Mouse (Mus musculus): Measurements from ENCODE around the gene Hoxd10. TPM values are rescaled to one million over a fixed set of nuclear protein-coding genes. Genes with fewer than 3 reads are reported as not detected.
A peak's percentile ranks its signal among the peaks of the same experiment; 100 is the strongest.

Gene Hoxd10
- polyA plus RNA-seq, 1 experiment from 2014 or later = 2.3 TPM

DNA sequence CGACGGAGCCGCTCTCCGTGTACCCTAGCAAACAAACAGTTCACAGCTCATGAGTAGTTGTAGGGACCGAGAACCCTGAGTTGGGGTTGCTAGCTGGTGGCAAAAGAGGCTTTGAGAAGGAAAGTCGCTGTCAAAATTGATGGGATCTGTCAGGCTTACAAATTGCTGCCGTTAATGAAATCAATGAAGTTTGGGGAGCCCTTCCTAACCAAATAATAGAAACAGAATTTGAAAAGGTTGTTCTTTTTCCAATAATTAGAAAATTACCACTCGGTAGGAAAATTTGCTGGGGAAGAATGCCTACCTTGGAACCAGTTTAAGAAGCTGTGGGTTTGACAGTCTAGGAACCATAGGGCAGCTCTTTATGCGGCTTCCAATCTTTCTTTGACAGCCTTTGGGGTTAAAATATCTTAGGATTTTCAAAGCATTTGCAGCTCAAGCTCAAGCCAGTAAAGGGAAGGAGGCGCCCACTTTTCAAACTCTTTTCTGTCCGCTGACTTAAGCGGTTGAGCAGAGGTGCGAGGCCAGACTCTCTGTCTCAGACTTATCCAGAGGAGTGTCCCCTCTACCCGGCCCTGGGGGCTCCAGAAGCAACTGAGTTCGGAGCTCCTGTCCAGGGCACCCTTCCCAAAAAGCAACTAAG, 33.6 kb upstream of the Hoxd10 start:
- Histone ChIP-seq H3K9me3 (no peaks in the 10 kb centered on the region), H3K4me1 (peaks cover 29% of the 10 kb centered on the region), H3K4me3 (peak overlapping the region; percentile 35), H3K27ac (no peak overlapping the region), H3K27me3 (ENCODE audit: insufficient read depth, poor library complexity, severe bottlenecking) (peaks cover 99% of the 10 kb centered on the region), H3K36me3 (no peaks in the 10 kb centered on the region)
- 2% methylated on average over 15 of the region's 15 CpGs for WGBS
- no peak for DNase-seq (ENCODE audit: low spot score)

- no peak for DNase-seq (ENCODE audit: low spot score)
- H3K9me3 ChIP-seq = no peaks in the 10 kb centered on the region
- no peaks in the 10 kb centered on the region for H3K36me3 ChIP-seq
- peak overlapping the region; percentile 35 for H3K4me3 ChIP-seq
- WGBS = under 1% methylated on average over 47 of the region's 47 CpGs
- peaks cover 100% of the 10 kb centered on the region for H3K27me3 ChIP-seq (ENCODE audit: insufficient read depth, poor library complexity, severe bottlenecking)
- no peak overlapping the region for H3K27ac ChIP-seq
- H3K4me1 ChIP-seq = peaks cover 29% of the 10 kb centered on the region
Observed at GRCm38 (mm10) chr2:74658667-74659371, 32.9 kb upstream of the Hoxd10 start.

DNA sequence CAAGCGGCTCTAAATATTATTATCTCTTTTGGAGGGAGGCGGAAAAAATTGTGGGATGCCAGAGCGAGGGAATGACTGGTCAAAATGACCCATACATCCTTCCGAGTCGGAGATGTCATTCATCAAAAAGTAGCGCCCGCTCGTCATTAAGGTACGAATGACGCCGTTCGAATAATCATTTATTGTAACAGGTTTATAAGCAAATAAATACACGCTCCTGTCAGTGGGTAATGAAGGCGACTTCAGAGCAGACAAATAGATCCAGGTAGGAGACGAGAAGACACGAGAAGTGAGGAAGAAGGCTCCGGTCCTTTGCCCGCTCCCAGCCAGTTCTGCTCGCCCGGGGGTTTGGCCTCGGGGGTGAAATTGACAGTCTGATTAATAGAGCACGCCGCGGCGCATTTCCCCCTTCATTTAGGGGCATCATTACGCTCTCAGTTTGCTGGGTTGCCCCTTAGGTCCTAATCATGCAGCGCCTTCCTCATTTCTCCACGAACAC, 32.2 kb upstream of the Hoxd10 start, which contains the start of gene Evx2:
Gene Evx2, minus strand, starts transcription at position 51 of the 499 bp plus-strand sequence.
- no peak within 1 kb of the TSS for H3K27ac ChIP-seq
- no peaks in the 10 kb centered on the region for H3K36me3 ChIP-seq
- 2% methylated on average over 28 of the region's 28 CpGs for whole genome bisulfite sequencing
- no peak for DNase-seq (ENCODE audit: low spot score)
- no peaks in the 10 kb centered on the region for H3K9me3 ChIP-seq
- H3K4me3 ChIP-seq = peak within 1 kb of the TSS; percentile 35
- peaks cover 29% of the 10 kb centered on the region for H3K4me1 ChIP-seq
- H3K27me3 ChIP-seq (ENCODE audit: insufficient read depth, poor library complexity, severe bottlenecking) = peaks cover 100% of the 10 kb centered on the region

- Histone ChIP-seq H3K27ac (no peak overlapping the region), H3K27me3 (ENCODE audit: insufficient read depth, poor library complexity, severe bottlenecking) (peaks cover 100% of the 10 kb centered on the region), H3K4me3 (no peak overlapping the region), H3K36me3 (no peaks in the 10 kb centered on the region), H3K4me1 (peaks cover 20% of the 10 kb centered on the region), H3K9me3 (no peaks in the 10 kb centered on the region)
- peak; percentile 74 for DNase-seq (ENCODE audit: low spot score)
- WGBS = 4% methylated on average over 30 of the region's 30 CpGs
Observed at GRCm38 (mm10) chr2:74660421-74661375, 31.0 kb upstream of the Hoxd10 start.

GRCm38 (mm10) chr2:74661685-74662084, 30.0 kb upstream of the Hoxd10 start:
- Histone ChIP-seq H3K4me1 (peaks cover 14% of the 10 kb centered on the region), H3K27me3 (ENCODE audit: insufficient read depth, poor library complexity, severe bottlenecking) (peaks cover 100% of the 10 kb centered on the region), H3K27ac (no peak overlapping the region), H3K36me3 (no peaks in the 10 kb centered on the region), H3K9me3 (no peaks in the 10 kb centered on the region), H3K4me3 (peak overlapping the region; percentile 43)
- DNase-seq (ENCODE audit: low spot score) = peak; percentile 78
- under 1% methylated on average over 14 of the region's 14 CpGs for WGBS

DNA sequence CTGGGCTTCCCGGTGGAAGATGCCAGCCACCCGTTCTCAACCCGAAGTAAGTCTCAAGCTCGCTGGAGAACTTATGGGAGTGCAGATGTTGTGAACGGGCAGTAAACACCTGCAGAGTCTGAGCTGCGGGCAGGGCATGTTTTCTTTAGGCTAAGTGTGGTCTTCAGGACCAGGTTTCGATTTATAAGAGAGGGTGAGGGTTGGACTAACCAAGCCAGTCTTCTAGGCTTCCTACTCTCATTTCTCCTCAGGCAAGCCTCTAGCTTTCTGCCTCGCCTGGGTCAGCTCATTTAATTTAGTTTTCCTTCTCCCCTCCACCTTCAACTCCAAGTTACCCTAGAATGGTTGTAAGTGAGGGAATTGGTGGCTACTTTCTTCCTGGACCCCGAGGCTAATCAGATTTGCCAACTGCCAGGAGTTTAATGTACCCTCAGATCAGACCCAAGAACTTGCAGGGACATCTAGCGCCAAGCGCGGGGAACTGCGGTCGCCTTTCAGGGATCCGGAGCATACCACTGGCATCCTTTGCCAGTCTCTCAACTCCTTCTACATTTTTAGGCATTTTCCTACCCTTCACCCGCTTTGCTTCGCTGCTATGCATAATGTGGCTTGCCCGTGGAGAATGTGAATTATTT, 28.3 kb upstream of the Hoxd10 start:
- Histone ChIP-seq H3K9me3 (no peaks in the 10 kb centered on the region), H3K4me1 (peaks cover 17% of the 10 kb centered on the region), H3K36me3 (no peaks in the 10 kb centered on the region), H3K27ac (no peak overlapping the region), H3K27me3 (ENCODE audit: insufficient read depth, poor library complexity, severe bottlenecking) (peaks cover 100% of the 10 kb centered on the region), H3K4me3 (no peak overlapping the region)
- 4% methylated on average over 18 of the region's 18 CpGs for WGBS
- peak; percentile 74 for DNase-seq (ENCODE audit: low spot score)

DNA sequence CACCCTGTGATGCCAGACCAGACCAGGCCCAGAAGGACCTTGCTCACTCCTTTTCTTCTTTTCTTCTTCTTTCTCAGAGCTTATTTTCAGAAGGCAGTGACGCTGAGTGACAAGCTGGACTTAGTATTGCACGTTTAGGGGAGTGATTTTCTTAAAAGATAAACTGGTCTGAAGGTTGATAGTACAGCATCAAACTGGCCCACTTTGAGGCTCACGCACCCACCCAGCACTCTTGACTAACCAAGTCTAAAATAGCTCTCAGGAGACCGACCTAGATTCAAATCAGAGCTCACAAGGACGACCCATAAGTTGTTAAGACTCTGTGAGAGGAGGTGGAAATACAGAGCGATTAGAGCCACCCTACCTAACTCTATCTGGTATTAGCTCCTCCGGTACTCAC, 25.3 kb upstream of the Hoxd10 start:
- peaks cover 100% of the 10 kb centered on the region for H3K27me3 ChIP-seq (ENCODE audit: insufficient read depth, poor library complexity, severe bottlenecking)
- peak; percentile 47 for DNase-seq (ENCODE audit: low spot score)
- H3K4me1 ChIP-seq = peaks cover 13% of the 10 kb centered on the region
- H3K4me3 ChIP-seq = no peak overlapping the region
- WGBS = 5% methylated on average over 7 of the region's 7 CpGs
- no peaks in the 10 kb centered on the region for H3K36me3 ChIP-seq
- no peak overlapping the region for H3K27ac ChIP-seq
- H3K9me3 ChIP-seq = no peaks in the 10 kb centered on the region

DNA sequence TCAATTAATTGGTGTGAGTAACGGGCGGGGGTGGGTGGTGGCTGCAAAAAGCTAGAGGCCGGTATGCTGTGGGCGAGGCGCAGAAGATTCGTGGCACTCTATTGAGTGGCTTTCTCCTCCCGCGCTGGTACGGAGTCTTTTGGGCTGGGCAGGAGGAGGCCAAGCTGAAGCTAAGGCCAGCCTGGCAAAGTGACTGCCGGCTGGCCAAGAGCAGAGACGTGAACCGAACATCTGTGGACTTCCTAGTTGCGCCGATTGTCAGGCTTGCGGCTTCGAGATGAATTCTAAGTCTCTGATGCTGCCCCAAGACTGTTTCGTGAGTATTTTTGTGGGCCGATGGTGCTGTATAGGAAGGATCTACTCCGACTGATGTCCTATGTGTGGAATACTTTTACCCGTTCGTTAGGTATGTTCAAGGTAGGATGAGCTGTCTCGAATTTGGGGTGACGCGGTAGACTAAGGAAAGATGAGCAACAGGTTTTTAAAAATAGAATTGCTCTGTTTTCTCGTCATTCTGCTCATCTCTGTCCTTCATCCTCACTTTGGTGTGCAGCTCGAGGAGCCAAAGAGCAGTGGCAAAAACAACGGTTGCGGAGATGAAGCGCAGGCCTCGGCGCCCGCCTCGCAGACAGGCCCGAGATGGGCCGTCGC, 24.4 kb upstream of the Hoxd10 start:
- Histone ChIP-seq H3K27me3 (ENCODE audit: insufficient read depth, poor library complexity, severe bottlenecking) (peaks cover 100% of the 10 kb centered on the region), H3K9me3 (no peaks in the 10 kb centered on the region), H3K27ac (no peak overlapping the region), H3K36me3 (no peaks in the 10 kb centered on the region), H3K4me3 (peak overlapping the region; percentile 54), H3K4me1 (peaks cover 13% of the 10 kb centered on the region)
- DNase-seq (ENCODE audit: low spot score) = peak; percentile 76
- WGBS = 1% methylated on average over 36 of the region's 36 CpGs

DNA sequence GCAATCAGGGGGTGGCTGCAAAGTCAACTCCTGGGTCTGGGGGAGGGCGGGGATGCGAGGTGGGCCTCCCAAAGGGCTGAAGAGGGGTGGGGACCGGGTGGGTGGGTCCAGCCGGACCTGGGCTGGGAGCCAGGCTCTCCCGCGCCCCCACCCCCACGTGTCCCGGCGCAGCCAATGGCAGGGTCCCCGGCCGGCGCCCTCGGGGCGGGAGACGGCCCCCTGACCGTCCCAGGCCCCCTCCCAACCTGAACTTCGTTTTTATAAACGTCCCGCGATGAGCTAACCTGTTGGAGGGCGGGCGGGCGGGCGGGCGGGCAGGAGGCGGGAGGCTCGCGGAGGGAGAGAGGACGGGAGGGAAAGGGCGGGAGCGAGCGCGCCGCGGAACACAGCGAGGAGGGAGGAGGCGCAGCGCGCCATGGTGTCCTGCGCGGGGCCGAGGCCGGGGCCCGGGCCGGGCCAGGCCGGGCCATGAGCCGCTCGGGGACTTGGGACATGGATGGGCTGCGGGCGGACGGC, 23.8 kb upstream of the Hoxd10 start, which contains the start of gene Hoxd13:
Gene Hoxd13, plus strand, starts transcription at position 469 of the 516 bp plus-strand sequence.
- peaks cover 100% of the 10 kb centered on the region for H3K27me3 ChIP-seq (ENCODE audit: insufficient read depth, poor library complexity, severe bottlenecking)
- H3K4me1 ChIP-seq = peaks cover 18% of the 10 kb centered on the region
- no peak for DNase-seq (ENCODE audit: low spot score)
- no peak within 1 kb of the TSS for H3K27ac ChIP-seq
- no peaks in the 10 kb centered on the region for H3K9me3 ChIP-seq
- WGBS = under 1% methylated on average over 48 of the region's 51 CpGs
- no peaks in the 10 kb centered on the region for H3K36me3 ChIP-seq
- peak within 1 kb of the TSS; percentile 54 for H3K4me3 ChIP-seq

DNA sequence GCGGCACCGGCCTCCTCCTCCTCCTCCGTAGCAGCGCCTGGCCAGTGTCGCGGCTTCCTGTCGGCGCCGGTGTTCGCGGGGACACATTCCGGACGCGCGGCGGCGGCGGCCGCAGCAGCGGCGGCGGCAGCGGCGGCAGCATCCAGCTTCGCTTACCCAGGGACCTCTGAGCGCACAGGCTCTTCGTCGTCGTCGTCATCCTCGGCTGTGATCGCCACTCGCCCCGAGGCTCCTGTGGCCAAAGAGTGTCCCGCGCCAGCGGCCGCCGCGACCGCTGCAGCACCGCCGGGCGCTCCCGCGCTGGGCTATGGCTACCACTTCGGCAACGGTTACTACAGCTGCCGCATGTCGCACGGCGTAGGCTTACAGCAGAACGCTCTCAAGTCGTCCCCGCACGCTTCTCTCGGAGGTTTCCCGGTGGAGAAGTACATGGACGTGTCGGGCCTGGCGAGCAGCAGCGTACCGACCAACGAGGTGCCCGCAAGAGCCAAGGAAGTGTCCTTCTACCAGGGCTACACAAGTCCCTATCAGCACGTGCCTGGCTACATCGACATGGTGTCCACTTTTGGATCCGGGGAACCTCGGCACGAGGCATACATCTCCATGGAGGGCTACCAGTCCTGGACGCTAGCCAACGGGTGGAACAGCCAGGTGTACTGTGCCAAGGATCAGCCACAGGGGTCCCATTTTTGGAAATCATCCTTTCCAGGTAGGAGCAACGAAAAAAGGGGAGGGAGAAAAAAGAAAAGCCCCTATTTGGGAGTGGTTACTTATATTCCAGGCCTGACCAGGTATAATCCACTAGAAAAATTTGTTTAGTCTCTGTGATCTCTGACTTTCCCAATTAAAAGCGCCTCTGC, 23.1 kb upstream of the Hoxd10 start:
- no peaks in the 10 kb centered on the region for H3K36me3 ChIP-seq
- H3K27ac ChIP-seq = no peak overlapping the region
- no peaks in the 10 kb centered on the region for H3K9me3 ChIP-seq
- H3K4me1 ChIP-seq = peaks cover 19% of the 10 kb centered on the region
- H3K4me3 ChIP-seq = peak overlapping the region; percentile 54
- peaks cover 100% of the 10 kb centered on the region for H3K27me3 ChIP-seq (ENCODE audit: insufficient read depth, poor library complexity, severe bottlenecking)
- under 1% methylated on average over 67 of the region's 74 CpGs for WGBS
- peak; percentile 78 for DNase-seq (ENCODE audit: low spot score)

DNA sequence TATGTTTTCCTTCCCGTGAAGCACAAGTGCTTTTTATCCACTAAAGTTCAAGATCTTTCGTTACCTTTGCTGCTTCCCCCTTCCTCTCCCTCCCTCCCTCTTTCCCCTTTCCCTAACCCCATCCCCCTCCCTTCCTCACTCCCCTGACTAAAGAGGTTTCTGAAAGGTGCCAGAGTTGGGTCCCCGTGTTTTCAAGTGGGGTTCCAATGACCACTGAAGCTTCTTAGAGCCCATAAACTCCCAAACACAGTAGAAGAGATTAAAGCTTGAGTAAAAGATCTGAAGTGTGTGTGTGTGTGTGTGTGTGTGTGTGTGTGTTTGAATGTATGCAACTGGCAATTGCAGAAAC, 22.5 kb upstream of the Hoxd10 start:
- Histone ChIP-seq H3K27ac (no peak overlapping the region), H3K4me3 (no peak overlapping the region), H3K27me3 (ENCODE audit: insufficient read depth, poor library complexity, severe bottlenecking) (peaks cover 100% of the 10 kb centered on the region), H3K9me3 (no peaks in the 10 kb centered on the region), H3K4me1 (peaks cover 21% of the 10 kb centered on the region), H3K36me3 (no peaks in the 10 kb centered on the region)
- 0% methylated on average over 3 of the region's 3 CpGs for WGBS
- peak; percentile 59 for DNase-seq (ENCODE audit: low spot score)
